ENCODE assay signal across 8 mouse cellular contexts in the genomic region with DNA sequence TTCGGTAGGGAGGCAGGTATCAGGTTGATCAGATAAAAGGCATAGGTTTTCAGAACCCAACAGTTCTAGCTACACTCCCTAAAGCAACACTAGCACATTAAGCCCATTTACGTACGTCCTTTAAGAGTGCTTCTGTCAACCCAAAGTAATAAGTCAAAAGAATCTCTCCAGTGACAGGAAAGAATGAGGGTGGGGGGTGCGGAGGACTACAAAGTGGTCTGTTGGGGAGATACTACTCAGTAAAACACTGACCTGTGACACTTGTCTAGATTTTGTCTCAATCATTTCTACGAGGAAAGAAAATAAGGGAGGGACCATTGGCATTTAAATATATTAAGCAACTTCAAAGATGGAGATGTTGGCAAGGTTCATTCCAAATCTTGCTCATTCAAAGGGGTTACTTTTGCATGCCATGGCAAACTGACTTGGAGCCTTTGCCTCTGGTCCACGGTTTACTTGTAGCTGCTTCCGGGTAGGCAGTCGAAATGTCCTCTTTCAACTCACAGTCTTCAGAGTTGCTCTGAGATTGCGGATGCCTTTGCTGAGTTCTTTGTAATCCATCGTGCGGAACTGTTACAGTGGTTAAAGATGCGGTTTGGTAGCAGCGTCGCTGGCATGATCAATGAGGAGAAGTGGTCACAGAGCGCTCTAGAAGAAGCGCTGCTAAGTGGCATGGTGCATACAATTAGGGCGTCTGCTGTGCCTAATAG. TPM values are rescaled to one million over a fixed set of nuclear protein-coding genes. Genes with fewer than 3 reads are reported as not detected.
DNase-seq lines count a peak whose midpoint lies in the region; ATAC-seq and TF ChIP-seq lines count a peak whose summit lies in the region.

No protein-coding gene starts in this region.

- no peak for TF ChIP-seq POLR2A in heart, adult 2 months (IDR thresholded peaks at IDR 0.05; ENCODE audit: insufficient read depth, low read depth, low read length)

- H3K9me3 ChIP-seq in heart, embryonic 10.5 days, result no peaks in the 10 kb centered on the region
- no peaks in the 10 kb centered on the region for H3K9me3 ChIP-seq in forebrain, postnatal 0 days (ENCODE audit: low read length)
- H3K9me3 ChIP-seq in midbrain, embryonic 13.5 days, result no peaks in the 10 kb centered on the region

- peaks cover 13% of the 10 kb centered on the region; the same call in 1 of the 2 replicates for H3K4me1 ChIP-seq in heart, embryonic 10.5 days
- H3K4me1 ChIP-seq in heart, adult 2 months (ENCODE audit: control insufficient read depth, insufficient read depth, low read length), result peaks cover 1% of the 10 kb centered on the region; the same call in 1 of the 2 replicates
- H3K4me1 ChIP-seq in forebrain, postnatal 0 days (ENCODE audit: insufficient read depth), result 0 out of 2 replicates have a peak, but pooled peaks cover 4% of the 10 kb centered on the region
- H3K4me1 ChIP-seq in midbrain, embryonic 13.5 days (replicated peaks), result peaks cover 30% of the 10 kb centered on the region

- peak overlapping the region; percentile 85 for H3K4me3 ChIP-seq in heart, embryonic 10.5 days
- no peak overlapping the region for H3K4me3 ChIP-seq in heart, adult 2 months
- H3K4me3 ChIP-seq in forebrain, postnatal 0 days (ENCODE audit: low read depth, low read length), result peak overlapping the region; percentile 90
- H3K4me3 ChIP-seq in midbrain, embryonic 13.5 days (replicated peaks), result peak overlapping the region; percentile 85

- H3K36me3 ChIP-seq in heart, embryonic 10.5 days, result peaks cover 3% of the 10 kb centered on the region; the same call in 1 of the 2 replicates
- H3K36me3 ChIP-seq in heart, adult 2 months (ENCODE audit: control insufficient read depth, insufficient read depth, low read length), result no peaks in the 10 kb centered on the region
- H3K36me3 ChIP-seq in forebrain, postnatal 0 days (ENCODE audit: insufficient read depth), result no peaks in the 10 kb centered on the region
- peaks cover 9% of the 10 kb centered on the region; the same call in 1 of the 2 replicates for H3K36me3 ChIP-seq in midbrain, embryonic 13.5 days

- peak overlapping the region; percentile 62 for H3K4me2 ChIP-seq in forebrain, postnatal 0 days (ENCODE audit: low read depth)
- peak overlapping the region; percentile 64 for H3K4me2 ChIP-seq in midbrain, embryonic 13.5 days (replicated peaks)

- no peak for DNase-seq in heart, embryonic 10.5 days (ENCODE audit: low spot score)
- DNase-seq in heart, adult 2 months, result no peak
- peak; percentile 21 for DNase-seq in ZHBTc4 (ENCODE audit: low read depth, low spot score)
- peak; percentile 60 for DNase-seq in forebrain, postnatal 0 days
- DNase-seq in natural killer cell, adult 2 months (ENCODE audit: low spot score in 2 of 2), result no peak
- DNase-seq in ovary, postnatal 10 days (ENCODE audit: low spot score), result no peak
- DNase-seq in T-cell, adult 2 months (ENCODE audit: low spot score), result no peak

- no peak for TF ChIP-seq CTCF in heart, adult 2 months (IDR thresholded peaks at IDR 0.05)
- TF ChIP-seq CTCF in forebrain, postnatal 0 days (IDR thresholded peaks at IDR 0.05; ENCODE audit: low read depth), result no peak

- 5% methylated on average over 17 of the region's 17 CpGs for WGBS in heart, embryonic 10.5 days
- WGBS in heart, adult 2 months, result 8% methylated on average over 17 of the region's 17 CpGs
- 6% methylated on average over 17 of the region's 17 CpGs for WGBS in forebrain, postnatal 0 days
- 4% methylated on average over 17 of the region's 17 CpGs for WGBS in midbrain, embryonic 13.5 days

- intact Hi-C loops in heart, adult 2 months (cut with DNase I), result no loop called here

- peak overlapping the region; percentile 92 for H3K27ac ChIP-seq in heart, embryonic 10.5 days
- no peak overlapping the region for H3K27ac ChIP-seq in heart, adult 2 months
- peak overlapping the region; percentile 97 for H3K27ac ChIP-seq in forebrain, postnatal 0 days (ENCODE audit: low read depth, low read length)
- H3K27ac ChIP-seq in midbrain, embryonic 13.5 days, result peak overlapping the region; percentile 99

- H3K9ac ChIP-seq in heart, adult 2 months (ENCODE audit: low read depth, low read length), result no peak overlapping the region
- H3K9ac ChIP-seq in forebrain, postnatal 0 days, result peak overlapping the region; percentile 94
- peak overlapping the region; percentile 93 for H3K9ac ChIP-seq in midbrain, embryonic 13.5 days (replicated peaks)

- H3K79me2 ChIP-seq in heart, adult 2 months (replicated peaks; ENCODE audit: control insufficient read depth, insufficient read depth, low read length), result no peaks in the 10 kb centered on the region

- ATAC-seq in forebrain, postnatal 0 days, result no peak
- ATAC-seq in midbrain, embryonic 13.5 days, result no peak

- H3K27me3 ChIP-seq in heart, embryonic 10.5 days (ENCODE audit: insufficient read depth, poor library complexity, severe bottlenecking), result peaks cover 34% of the 10 kb centered on the region
- peaks cover 18% of the 10 kb centered on the region for H3K27me3 ChIP-seq in heart, adult 2 months (ENCODE audit: control insufficient read depth, insufficient read depth, low read length)
- H3K27me3 ChIP-seq in forebrain, postnatal 0 days (ENCODE audit: insufficient read depth, low read length), result no peaks in the 10 kb centered on the region
- H3K27me3 ChIP-seq in midbrain, embryonic 13.5 days, result peaks cover 13% of the 10 kb centered on the region; the same call in 1 of the 2 replicates

- no peak for TF ChIP-seq EP300 in heart, adult 2 months (IDR thresholded peaks at IDR 0.05; ENCODE audit: insufficient read depth, low read depth, low read length)

RNA-seq across cellular contexts. Expression of a gene that starts 2.6 kb away (rescaled TPM):
- polyA plus RNA-seq in heart, embryonic 10.5 days (2016; fragmentation: Nextera tagmentation; extraction: Ambion mirVana), result 11.1 and 18.7 TPM in 2 replicates
- not detected for total RNA-seq in heart, adult 2 months (2021)
- 0.12 TPM in 2 replicates for polyA plus RNA-seq in heart, adult 2 months (2012; rRNA removed)
- total RNA-seq in forebrain, postnatal 0 days (2014; rRNA removed), result 42.6 and 43.6 TPM in 2 replicates
- polyA plus RNA-seq in forebrain, postnatal 0 days (2015; fragmentation: Nextera tagmentation; extraction: Ambion mirVana), result 21.8 and 27.3 TPM in 2 replicates
- polyA plus RNA-seq in midbrain, embryonic 13.5 days (2015; fragmentation: Nextera tagmentation; extraction: Ambion mirVana), result 25.0 TPM in 2 replicates

Comparison
In these comparisons a context has a peak if more than half of its experiments do, and no peak if none do; other contexts are left out.
1. RNA of a gene that starts 2.6 kb away (polyA plus RNA-seq): 21.8 to 27.3 TPM in forebrain, postnatal 0 days, 25.0 TPM in midbrain, embryonic 13.5 days and 11.1 to 18.7 TPM in heart, embryonic 10.5 days; 0.12 TPM in heart, adult 2 months; every median in the first group is over 10 times any median in the second.
2. DNase-seq: peak in ZHBTc4 (single experiment) and forebrain, postnatal 0 days (single experiment); none in heart, embryonic 10.5 days (single experiment), heart, adult 2 months (0 of 2), natural killer cell, adult 2 months (0 of 2), ovary, postnatal 10 days (single experiment) and T-cell, adult 2 months (single experiment).